Mouse (Mus musculus): ENCODE results near the gene Kcnk1. TPM values are rescaled to one million over a fixed set of nuclear protein-coding genes. Genes with fewer than 3 reads are reported as not detected.

Kcnk1 gene
- polyA plus RNA-seq, 1 experiment from 2014 or later = 14.3 TPM

DNA sequence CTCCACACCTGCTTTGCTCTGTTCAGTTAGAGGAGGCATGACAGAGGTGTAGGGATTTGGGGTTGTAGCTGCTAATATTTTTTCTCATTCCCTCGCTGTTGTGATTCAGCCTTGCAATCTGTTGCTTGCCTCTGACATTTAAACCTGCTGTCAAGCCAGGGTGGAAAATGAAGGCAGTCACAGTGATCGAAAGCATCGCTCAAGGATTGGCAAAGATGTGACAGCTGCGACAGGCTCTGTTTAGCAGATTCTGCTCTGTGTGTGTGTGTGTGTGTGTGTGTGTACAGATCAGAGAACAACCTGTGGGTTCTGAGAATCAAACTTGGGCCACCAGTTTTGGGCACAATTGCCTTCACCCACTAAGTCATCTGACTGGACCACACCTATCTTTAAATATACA lies 50.8 kb downstream of the Kcnk1 start:
- H3K36me3 ChIP-seq (ENCODE audit: control insufficient read depth, insufficient read depth, low read length) = no peaks in the 10 kb centered on the region
- no peak overlapping the region for H3K27ac ChIP-seq (replicated peaks; ENCODE audit: low read depth, low read length)
- no peaks in the 10 kb centered on the region for H3K4me1 ChIP-seq (ENCODE audit: control insufficient read depth, insufficient read depth, low read length)
- H3K27me3 ChIP-seq (ENCODE audit: control insufficient read depth, insufficient read depth, low read length) = no peaks in the 10 kb centered on the region
- H3K4me2 ChIP-seq (ENCODE audit: low read length) = no peak overlapping the region
- no peak overlapping the region for H3K4me3 ChIP-seq (replicated peaks; ENCODE audit: low read depth, low read length)
- WGBS = 87% methylated on average over 4 of the region's 4 CpGs
- no peak for ATAC-seq (ENCODE audit: low FRiP score, low TSS enrichment)
- DNase-seq = no peak
- no peak overlapping the region for H3K9ac ChIP-seq (replicated peaks; ENCODE audit: low read length)
- no peaks in the 10 kb centered on the region for H3K9me3 ChIP-seq (ENCODE audit: control insufficient read depth, low read length)

DNA sequence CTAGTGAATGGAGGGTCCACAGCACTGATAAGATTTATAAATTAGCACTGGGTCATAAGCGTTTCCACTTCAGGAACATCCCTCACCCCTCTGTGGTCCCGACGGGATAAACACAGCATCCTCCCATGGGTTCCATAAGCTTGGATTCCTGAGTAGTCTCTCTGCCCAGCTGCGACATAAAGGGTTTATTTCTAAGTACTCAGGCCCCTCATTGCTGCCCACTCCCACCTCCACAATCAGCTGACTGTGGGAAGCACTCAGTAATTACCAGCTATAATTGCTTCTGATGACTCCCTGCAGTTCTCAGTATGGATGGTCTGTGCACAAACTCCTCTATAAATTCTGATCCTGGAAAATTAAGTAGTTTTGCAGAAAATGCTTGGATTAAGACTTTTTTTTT lies 58.9 kb downstream of the Kcnk1 start:
- ATAC-seq (ENCODE audit: low FRiP score, low TSS enrichment) (no peak), DNase-seq (no peak)
- H3K27ac ChIP-seq (replicated peaks; ENCODE audit: low read depth, low read length) = no peak overlapping the region
- no peak overlapping the region for H3K4me3 ChIP-seq (replicated peaks; ENCODE audit: low read depth, low read length)
- no peaks in the 10 kb centered on the region for H3K27me3 ChIP-seq (ENCODE audit: control insufficient read depth, insufficient read depth, low read length)
- 83% methylated on average over 4 of the region's 4 CpGs for WGBS
- H3K9ac ChIP-seq (replicated peaks; ENCODE audit: low read length) = no peak overlapping the region
- H3K4me2 ChIP-seq (ENCODE audit: low read length) = no peak overlapping the region
- no peaks in the 10 kb centered on the region for H3K36me3 ChIP-seq (ENCODE audit: control insufficient read depth, insufficient read depth, low read length)
- no peaks in the 10 kb centered on the region for H3K4me1 ChIP-seq (ENCODE audit: control insufficient read depth, insufficient read depth, low read length)
- no peaks in the 10 kb centered on the region for H3K9me3 ChIP-seq (ENCODE audit: control insufficient read depth, low read length)

DNA sequence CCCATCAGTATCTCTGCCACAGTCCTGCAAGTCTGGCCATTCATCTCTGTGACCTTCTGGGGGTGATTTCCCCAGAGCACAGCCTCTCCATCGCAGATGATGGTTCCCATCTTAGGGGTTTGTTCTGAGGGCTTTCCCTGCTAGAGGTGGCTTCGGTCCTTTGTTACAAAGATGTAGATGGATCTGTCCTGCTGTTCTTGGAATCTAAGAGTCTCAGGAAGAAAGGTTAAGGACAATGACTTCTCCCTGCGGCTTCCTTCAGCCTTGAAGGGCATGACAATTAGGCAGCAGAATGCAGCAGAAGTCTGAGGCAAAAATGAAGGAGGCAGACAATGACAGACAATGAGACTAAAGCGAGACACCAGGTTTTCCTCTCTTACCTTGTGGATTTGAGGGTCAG lies 63.9 kb downstream of the Kcnk1 start:
- Histone ChIP-seq H3K4me2 (ENCODE audit: low read length) (no peak overlapping the region), H3K4me3 (replicated peaks; ENCODE audit: low read depth, low read length) (no peak overlapping the region), H3K9ac (replicated peaks; ENCODE audit: low read length) (no peak overlapping the region), H3K27ac (replicated peaks; ENCODE audit: low read depth, low read length) (no peak overlapping the region), H3K4me1 (ENCODE audit: control insufficient read depth, insufficient read depth, low read length) (no peaks in the 10 kb centered on the region), H3K27me3 (ENCODE audit: control insufficient read depth, insufficient read depth, low read length) (no peaks in the 10 kb centered on the region), H3K9me3 (ENCODE audit: control insufficient read depth, low read length) (no peaks in the 10 kb centered on the region), H3K36me3 (ENCODE audit: control insufficient read depth, insufficient read depth, low read length) (no peaks in the 10 kb centered on the region)
- DNase-seq (no peak), ATAC-seq (ENCODE audit: low FRiP score, low TSS enrichment) (no peak)
- WGBS = 57% methylated on average over 4 of the region's 4 CpGs

DNA sequence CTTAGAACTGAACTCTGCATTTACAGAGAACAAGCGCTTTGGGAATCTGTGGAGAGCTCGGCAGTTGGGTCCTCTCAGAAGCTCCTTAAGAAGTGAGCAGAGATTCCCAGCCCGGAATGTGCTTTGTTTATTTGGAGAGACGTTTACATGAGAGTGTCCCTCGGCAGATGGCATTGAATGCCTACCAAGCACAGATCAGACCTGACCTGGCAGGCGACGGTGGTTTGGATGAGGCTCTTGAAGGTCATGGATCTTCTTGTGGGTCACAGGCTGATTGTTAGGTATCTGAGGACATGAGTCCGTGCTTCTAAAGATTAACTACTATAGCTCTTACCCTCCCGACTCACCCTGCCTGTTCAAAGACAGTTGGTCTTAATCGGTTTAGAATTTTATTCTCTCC lies 67.9 kb downstream of the Kcnk1 start:
- Histone ChIP-seq H3K4me2 (ENCODE audit: low read length) (no peak overlapping the region), H3K36me3 (ENCODE audit: control insufficient read depth, insufficient read depth, low read length) (no peaks in the 10 kb centered on the region), H3K4me1 (ENCODE audit: control insufficient read depth, insufficient read depth, low read length) (no peaks in the 10 kb centered on the region), H3K9ac (replicated peaks; ENCODE audit: low read length) (no peak overlapping the region), H3K27ac (replicated peaks; ENCODE audit: low read depth, low read length) (no peak overlapping the region), H3K27me3 (ENCODE audit: control insufficient read depth, insufficient read depth, low read length) (no peaks in the 10 kb centered on the region), H3K9me3 (ENCODE audit: control insufficient read depth, low read length) (no peaks in the 10 kb centered on the region), H3K4me3 (replicated peaks; ENCODE audit: low read depth, low read length) (no peak overlapping the region)
- no peak for DNase-seq
- WGBS = 85% methylated on average over 10 of the region's 10 CpGs
- ATAC-seq (ENCODE audit: low FRiP score, low TSS enrichment) = no peak

DNA sequence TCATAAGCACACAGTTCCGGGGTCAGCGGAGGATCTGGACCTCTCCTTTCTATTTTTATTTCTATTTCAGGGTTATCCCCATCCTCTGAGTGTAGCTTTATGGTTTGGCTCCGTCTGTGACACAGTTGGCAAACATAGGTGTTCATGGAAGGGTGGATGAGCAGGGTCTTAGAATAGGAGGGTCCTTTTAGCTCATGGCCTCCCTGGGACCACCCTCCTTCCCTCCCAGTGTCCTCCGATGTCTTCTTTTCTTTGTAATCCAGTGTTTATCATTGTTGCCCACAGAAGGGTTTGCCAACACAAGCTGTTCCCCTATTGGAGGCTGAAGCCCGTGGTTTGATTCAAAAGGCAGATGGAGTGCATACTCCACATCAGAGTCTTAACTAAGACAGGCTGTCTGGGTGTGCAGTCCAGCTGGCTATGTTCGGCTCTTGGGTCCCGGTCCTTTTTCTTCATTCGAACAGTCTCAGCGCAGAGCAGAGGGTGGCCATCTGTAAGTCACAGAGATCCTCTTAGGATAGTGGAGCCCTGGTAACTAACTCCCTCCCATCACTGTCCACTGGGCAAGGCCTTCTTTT lies 69.0 kb downstream of the Kcnk1 start:
- H3K9me3 ChIP-seq (ENCODE audit: control insufficient read depth, low read length) = no peaks in the 10 kb centered on the region
- 81% methylated on average over 9 of the region's 9 CpGs for WGBS
- H3K4me3 ChIP-seq (replicated peaks; ENCODE audit: low read depth, low read length) = no peak overlapping the region
- DNase-seq = no peak
- no peaks in the 10 kb centered on the region for H3K4me1 ChIP-seq (ENCODE audit: control insufficient read depth, insufficient read depth, low read length)
- no peaks in the 10 kb centered on the region for H3K27me3 ChIP-seq (ENCODE audit: control insufficient read depth, insufficient read depth, low read length)
- no peaks in the 10 kb centered on the region for H3K36me3 ChIP-seq (ENCODE audit: control insufficient read depth, insufficient read depth, low read length)
- no peak overlapping the region for H3K9ac ChIP-seq (replicated peaks; ENCODE audit: low read length)
- H3K27ac ChIP-seq (replicated peaks; ENCODE audit: low read depth, low read length) = no peak overlapping the region
- no peak overlapping the region for H3K4me2 ChIP-seq (ENCODE audit: low read length)
- no peak for ATAC-seq (ENCODE audit: low FRiP score, low TSS enrichment)

DNA sequence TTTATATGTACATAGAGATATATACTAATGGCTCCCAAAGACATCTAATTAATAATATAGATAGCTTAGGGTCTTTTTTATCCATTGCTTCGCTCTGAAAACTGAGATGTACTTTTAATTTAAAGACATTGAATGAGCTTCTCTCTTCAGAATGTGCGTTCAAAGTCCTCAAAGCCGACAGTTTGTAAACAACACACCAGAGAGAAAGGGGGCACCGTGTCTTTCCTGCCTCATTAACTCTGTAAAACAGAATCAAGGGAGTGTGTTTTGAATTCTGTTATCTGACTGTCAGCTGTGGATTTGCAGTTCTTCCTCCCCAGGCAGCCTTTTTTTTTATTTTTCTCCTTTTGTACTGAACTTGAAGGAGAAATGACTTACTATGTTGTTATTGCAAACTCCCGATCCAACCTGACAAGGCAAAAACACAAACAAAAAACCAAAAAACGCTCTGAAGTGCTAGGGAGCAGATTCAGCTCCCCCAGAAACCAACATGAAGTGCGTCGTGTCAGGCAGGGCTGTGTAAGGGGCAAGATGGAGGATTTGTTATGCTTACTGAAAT lies 69.7 kb downstream of the Kcnk1 start:
- 52% methylated on average over 8 of the region's 8 CpGs for WGBS
- H3K4me2 ChIP-seq (ENCODE audit: low read length) = no peak overlapping the region
- H3K36me3 ChIP-seq (ENCODE audit: control insufficient read depth, insufficient read depth, low read length) = no peaks in the 10 kb centered on the region
- no peaks in the 10 kb centered on the region for H3K9me3 ChIP-seq (ENCODE audit: control insufficient read depth, low read length)
- no peaks in the 10 kb centered on the region for H3K27me3 ChIP-seq (ENCODE audit: control insufficient read depth, insufficient read depth, low read length)
- H3K4me3 ChIP-seq (replicated peaks; ENCODE audit: low read depth, low read length) = no peak overlapping the region
- ATAC-seq (ENCODE audit: low FRiP score, low TSS enrichment) (no peak), DNase-seq (no peak)
- H3K4me1 ChIP-seq (ENCODE audit: control insufficient read depth, insufficient read depth, low read length) = no peaks in the 10 kb centered on the region
- no peak overlapping the region for H3K27ac ChIP-seq (replicated peaks; ENCODE audit: low read depth, low read length)
- H3K9ac ChIP-seq (replicated peaks; ENCODE audit: low read length) = no peak overlapping the region

DNA sequence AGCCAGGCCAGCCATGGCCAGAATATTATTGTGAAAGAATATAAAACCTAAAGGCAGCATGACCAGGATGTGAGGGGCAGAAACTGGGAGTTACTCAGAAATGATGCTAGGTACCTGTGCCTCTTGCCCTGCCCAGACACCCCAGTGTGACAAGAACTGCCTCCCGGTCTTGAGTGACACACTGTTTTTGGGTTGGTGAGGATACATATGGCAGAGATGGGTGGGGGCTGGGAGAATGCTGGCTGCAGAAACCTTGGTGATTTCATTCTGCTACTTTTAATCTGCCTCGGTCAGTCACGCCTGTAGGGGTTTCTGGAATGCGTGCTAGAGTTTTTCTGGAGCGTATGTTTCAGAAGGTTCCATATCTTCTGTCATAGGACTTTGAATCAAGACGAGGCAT lies 72.3 kb downstream of the Kcnk1 start:
- ATAC-seq (ENCODE audit: low FRiP score, low TSS enrichment) = no peak
- H3K36me3 ChIP-seq (ENCODE audit: control insufficient read depth, insufficient read depth, low read length) = no peaks in the 10 kb centered on the region

DNA sequence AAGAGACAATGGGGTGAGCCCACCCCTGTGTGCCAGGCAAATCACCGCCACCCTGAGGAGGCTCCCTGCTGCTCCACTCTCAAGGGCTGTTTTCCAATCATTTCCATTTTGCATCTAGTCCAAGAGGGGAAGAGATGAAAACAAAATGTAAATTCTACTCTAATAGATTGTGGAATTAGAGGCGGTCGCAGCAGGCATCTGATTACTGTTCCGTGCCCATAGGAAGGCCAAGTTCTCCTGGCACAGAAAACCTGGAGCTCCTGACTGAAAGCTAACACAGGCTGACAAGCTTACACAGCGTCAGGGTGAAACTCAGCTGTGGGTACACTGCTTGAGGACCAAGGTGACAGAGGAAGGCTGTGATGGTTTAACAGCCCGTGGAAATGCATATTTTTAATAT lies 73.2 kb downstream of the Kcnk1 start:
- Histone ChIP-seq H3K9me3 (ENCODE audit: control insufficient read depth, low read length) (no peaks in the 10 kb centered on the region), H3K4me1 (ENCODE audit: control insufficient read depth, insufficient read depth, low read length) (peaks cover 6% of the 10 kb centered on the region; the same call in 1 of the 2 replicates), H3K9ac (replicated peaks; ENCODE audit: low read length) (no peak overlapping the region), H3K27ac (replicated peaks; ENCODE audit: low read depth, low read length) (no peak overlapping the region; the same call in 1 of the 2 replicates), H3K4me2 (ENCODE audit: low read length) (no peak overlapping the region), H3K27me3 (ENCODE audit: control insufficient read depth, insufficient read depth, low read length) (no peaks in the 10 kb centered on the region), H3K36me3 (ENCODE audit: control insufficient read depth, insufficient read depth, low read length) (no peaks in the 10 kb centered on the region), H3K4me3 (replicated peaks; ENCODE audit: low read depth, low read length) (no peak overlapping the region)
- ATAC-seq (ENCODE audit: low FRiP score, low TSS enrichment) (no peak), DNase-seq (no peak)
- 66% methylated on average over 6 of the region's 6 CpGs for WGBS

More for the DNA sequence above, 72.3 kb downstream of the Kcnk1 start:
- Histone ChIP-seq H3K9me3 (ENCODE audit: control insufficient read depth, low read length) (no peaks in the 10 kb centered on the region), H3K4me1 (ENCODE audit: control insufficient read depth, insufficient read depth, low read length) (no peaks in the 10 kb centered on the region), H3K27ac (replicated peaks; ENCODE audit: low read depth, low read length) (no peak overlapping the region), H3K27me3 (ENCODE audit: control insufficient read depth, insufficient read depth, low read length) (no peaks in the 10 kb centered on the region), H3K4me2 (ENCODE audit: low read length) (no peak overlapping the region), H3K9ac (replicated peaks; ENCODE audit: low read length) (no peak overlapping the region), H3K4me3 (replicated peaks; ENCODE audit: low read depth, low read length) (no peak overlapping the region)
- WGBS = 67% methylated on average over 6 of the region's 6 CpGs
- no peak for DNase-seq

DNA sequence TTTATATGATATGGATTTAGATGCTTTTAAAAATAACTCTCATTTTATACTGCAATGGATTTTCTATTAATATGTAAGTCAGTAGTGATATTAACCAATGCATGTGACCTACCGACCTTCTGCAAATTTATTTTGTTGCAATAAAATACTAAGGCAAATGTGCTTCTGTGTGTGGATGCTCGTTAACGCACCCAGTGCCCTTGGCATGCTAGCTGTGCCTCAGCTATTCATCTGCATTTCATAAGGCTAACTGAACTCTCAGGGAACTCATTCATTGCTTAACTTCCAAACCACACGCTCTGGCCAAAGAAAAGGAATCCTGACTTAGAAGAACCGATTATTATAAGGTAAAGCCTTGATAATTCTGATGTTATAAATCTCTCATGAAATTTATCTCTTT lies 77.7 kb downstream of the Kcnk1 start:
- Histone ChIP-seq H3K27me3 (ENCODE audit: control insufficient read depth, insufficient read depth, low read length) (no peaks in the 10 kb centered on the region), H3K4me1 (ENCODE audit: control insufficient read depth, insufficient read depth, low read length) (peaks cover 13% of the 10 kb centered on the region; the same call in 1 of the 2 replicates), H3K27ac (replicated peaks; ENCODE audit: low read depth, low read length) (0 out of 2 replicates have a peak overlapping the region, but pooled peaks have one; percentile 14), H3K9ac (replicated peaks; ENCODE audit: low read length) (no peak overlapping the region), H3K4me3 (replicated peaks; ENCODE audit: low read depth, low read length) (no peak overlapping the region), H3K4me2 (ENCODE audit: low read length) (peak overlapping the region; percentile 20), H3K9me3 (ENCODE audit: control insufficient read depth, low read length) (no peaks in the 10 kb centered on the region), H3K36me3 (ENCODE audit: control insufficient read depth, insufficient read depth, low read length) (no peaks in the 10 kb centered on the region)
- WGBS = 25% methylated on average over 5 of the region's 5 CpGs
- DNase-seq (peak; percentile 58), ATAC-seq (ENCODE audit: low FRiP score, low TSS enrichment) (no peak)

Measured in midbrain, embryonic 14.5 days (tissue).